Comparison of ENCODE assay signal across 16 mouse cellular contexts in genomic region chr5:13084777-13085439, GRCm38 (mm10). TPM values are rescaled to one million over a fixed set of nuclear protein-coding genes. Genes with fewer than 3 reads are reported as not detected.
"Had no signal": no experiment of that assay in that cellular context is flagged by ENCODE, and none has a peak within 500 bp of the region (broad histone marks: within the 10 kb centered on the region; RNA-seq: fewer than 3 reads in every experiment).

No protein-coding gene starts in this region.

- H3K9me3 ChIP-seq: liver, embryonic 15.5 days; midbrain, embryonic 12.5 days; stomach, embryonic 15.5 days had no signal

- H3K27me3 ChIP-seq: liver, embryonic 15.5 days; midbrain, embryonic 12.5 days; stomach, embryonic 15.5 days had no signal

- H3K4me2 ChIP-seq: liver, embryonic 11.5 days; liver, embryonic 15.5 days; midbrain, embryonic 12.5 days; stomach, embryonic 15.5 days had no signal

- H3K4me3 ChIP-seq: layer of hippocampus, adult 2 months; liver, embryonic 15.5 days; midbrain, embryonic 12.5 days; stomach, embryonic 15.5 days had no signal

- H3K27ac ChIP-seq: layer of hippocampus, adult 2 months; liver, embryonic 15.5 days; macrophage; midbrain, embryonic 12.5 days; stomach, embryonic 15.5 days had no signal

- H3K4me1 ChIP-seq: liver, embryonic 15.5 days; midbrain, embryonic 12.5 days; stomach, embryonic 15.5 days had no signal

- ATAC-seq: midbrain, embryonic 16.5 days had no signal

- DNase-seq: kidney, adult 18-20 months; kidney, postnatal 10 days; kidney, postnatal 4 days; left cerebral cortex, postnatal 4 days; lung, adult 2 months; right cerebral cortex, postnatal 14 days; thymus, adult 2 months; thymus, postnatal 4 days had no signal

- H3K9ac ChIP-seq: liver, embryonic 15.5 days; midbrain, embryonic 12.5 days; stomach, embryonic 15.5 days had no signal

- H3K36me3 ChIP-seq: liver, embryonic 15.5 days; midbrain, embryonic 12.5 days; stomach, embryonic 15.5 days had no signal

RNA-seq across cellular contexts. Expression of gene Sema3a, which starts 40.3 kb away (rescaled TPM):
- total RNA-seq: megakaryocyte-erythroid progenitor cell, adult 5-6 weeks had no signal
- polyA plus RNA-seq: macrophage had no signal
